Mouse (Mus musculus): ENCODE measurements around the gene Ppp1r9b.
"Not testable (repeated sequence)": the region's sequence is repeated elsewhere in the genome, so short reads cannot be mapped to it uniquely, and the experiment has no call there.

Gene Ppp1r9b

DNA sequence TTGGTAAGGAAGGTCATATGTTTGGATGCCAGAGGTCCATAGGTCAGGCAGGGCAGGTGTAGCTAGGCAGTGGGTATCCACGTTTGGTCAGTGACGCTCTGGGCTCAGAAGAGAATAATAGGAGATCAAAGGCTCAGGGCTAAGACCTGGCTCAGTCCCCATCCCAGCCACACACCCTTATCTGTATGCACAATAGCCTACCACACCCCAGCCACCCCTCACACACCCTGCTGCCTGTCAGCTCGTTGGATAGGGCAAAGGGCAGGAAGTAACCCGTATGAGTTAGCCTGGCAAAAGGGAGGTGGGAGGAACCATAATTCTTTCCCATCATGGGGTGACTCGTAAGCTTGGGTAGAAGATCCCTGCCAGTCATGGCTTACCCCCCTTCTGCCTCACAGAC, 6.8 kb downstream of the Ppp1r9b start:
- DNase-seq (ENCODE audit: low spot score in 2 of 2), result no peak

DNA sequence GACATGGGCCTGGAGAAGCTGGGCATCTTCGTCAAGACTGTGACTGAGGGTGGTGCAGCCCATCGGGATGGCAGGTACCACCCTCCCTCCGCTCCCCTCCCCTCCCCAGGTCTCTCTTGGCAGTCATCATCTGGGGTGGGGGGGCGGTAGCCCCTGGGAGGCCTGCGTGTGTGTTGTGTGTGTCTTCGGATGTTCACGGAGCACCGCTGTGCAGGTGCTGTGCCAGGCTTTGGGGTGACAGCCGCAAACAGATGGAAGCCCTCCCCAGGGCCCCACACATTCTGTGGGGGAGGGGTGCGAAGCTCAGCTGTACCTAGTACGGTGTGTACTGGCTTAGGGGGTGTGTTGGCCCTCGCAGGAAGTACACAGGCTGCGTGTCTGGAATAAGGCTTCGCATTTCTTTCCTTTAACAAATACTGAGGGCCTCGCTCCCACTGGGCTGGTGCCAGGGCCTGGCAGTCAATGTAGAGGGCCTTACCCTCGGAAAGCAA, 7.3 kb downstream of the Ppp1r9b start:
- peak in 1 of 2 experiments; percentile 66 for DNase-seq (ENCODE audit: low spot score in 2 of 2)

DNA sequence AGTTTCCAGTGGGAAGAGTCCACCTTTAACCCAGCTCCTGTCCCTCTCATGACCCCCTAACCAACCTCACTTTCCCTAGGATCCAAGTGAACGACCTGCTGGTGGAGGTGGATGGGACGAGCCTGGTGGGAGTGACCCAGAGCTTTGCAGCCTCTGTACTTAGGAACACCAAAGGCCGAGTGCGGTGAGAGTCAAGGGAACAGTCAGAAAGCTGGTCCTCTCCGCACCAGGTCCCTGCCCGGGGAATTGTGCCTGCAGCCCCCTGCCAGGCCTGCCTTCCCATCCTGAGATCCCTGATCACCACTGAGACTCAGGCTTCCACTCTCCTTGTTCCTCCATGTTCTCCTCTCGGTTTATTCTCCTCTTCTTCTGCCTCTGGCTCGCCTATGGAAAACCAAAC, 9.3 kb downstream of the Ppp1r9b start:
- no peak for DNase-seq (ENCODE audit: low spot score in 2 of 2)

DNA sequence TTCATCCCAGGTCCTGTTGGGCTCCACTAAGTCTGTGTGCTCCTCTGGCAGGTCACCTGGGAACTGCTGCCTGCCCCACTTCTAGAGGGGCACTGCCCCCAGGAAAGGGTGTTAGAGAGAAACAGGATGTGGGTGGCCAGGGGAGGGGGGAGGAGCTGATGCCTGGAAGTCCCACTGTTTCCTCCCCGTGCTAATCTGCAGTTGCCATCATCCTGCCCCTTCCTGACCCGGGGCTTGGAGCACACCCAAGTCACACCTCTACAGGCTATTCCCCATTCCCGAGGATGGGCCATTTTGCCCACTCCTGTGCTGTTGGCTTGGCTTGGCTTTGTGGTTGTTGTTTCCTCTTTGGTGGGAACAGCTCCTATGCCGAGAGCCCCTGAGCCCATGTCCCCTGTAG, 9.7 kb downstream of the Ppp1r9b start:
- no peak for DNase-seq (ENCODE audit: low spot score in 2 of 2)

DNA sequence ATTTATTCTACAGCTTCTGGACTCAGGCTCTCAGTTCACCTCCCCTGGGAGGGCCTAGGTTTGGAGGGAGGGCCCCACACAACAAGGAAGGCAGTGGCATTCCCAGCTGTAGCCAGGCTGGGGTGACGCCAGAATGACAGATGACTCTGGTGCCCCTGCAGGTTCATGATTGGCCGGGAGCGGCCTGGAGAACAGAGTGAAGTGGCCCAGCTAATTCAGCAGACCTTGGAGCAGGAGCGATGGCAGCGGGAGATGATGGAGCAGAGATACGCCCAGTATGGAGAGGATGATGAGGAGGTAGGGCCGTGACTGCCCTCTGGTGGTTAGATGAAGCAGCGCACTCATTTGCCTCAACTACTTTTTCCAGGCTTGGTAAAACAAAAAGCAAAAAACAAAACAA, 10.2 kb downstream of the Ppp1r9b start:
- peak in 1 of 2 experiments; percentile 79 for DNase-seq (ENCODE audit: low spot score in 2 of 2)

DNA sequence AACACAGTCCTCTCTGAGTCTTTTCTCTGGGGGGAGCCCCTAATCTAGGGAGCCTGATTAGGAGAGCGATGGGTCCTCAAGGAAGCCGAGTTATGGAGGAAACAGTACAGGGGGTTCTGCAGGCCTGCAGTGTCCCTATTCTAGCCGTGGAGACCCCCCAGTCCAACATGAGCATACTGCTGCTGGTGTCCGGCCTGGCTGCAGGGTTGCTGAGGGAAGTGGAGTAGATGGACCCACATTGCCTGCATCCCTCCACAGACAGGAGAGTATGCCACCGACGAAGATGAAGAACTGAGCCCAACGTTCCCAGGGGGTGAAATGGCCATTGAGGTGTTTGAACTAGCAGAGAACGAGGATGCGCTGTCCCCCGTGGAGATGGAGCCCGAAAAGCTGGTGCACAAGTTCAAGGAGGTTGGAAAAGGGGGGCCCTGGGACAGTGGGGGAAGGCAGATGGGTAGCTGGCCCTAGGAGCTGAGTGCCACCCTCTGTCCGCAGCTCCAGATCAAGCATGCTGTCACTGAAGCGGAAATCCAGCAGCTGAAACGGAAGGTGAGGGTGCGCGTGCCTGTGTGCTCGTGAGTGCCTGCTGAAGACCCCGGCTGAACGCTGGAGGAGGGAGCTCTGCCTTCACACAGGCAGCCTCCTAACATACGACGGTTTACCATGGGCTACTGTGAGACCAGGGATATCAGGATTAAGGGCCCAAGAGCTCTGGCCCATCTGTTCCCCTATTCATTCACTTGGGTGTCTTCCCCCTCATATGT, 10.9 kb downstream of the Ppp1r9b start:
- DNase-seq (ENCODE audit: low spot score in 2 of 2), result no peak

DNA sequence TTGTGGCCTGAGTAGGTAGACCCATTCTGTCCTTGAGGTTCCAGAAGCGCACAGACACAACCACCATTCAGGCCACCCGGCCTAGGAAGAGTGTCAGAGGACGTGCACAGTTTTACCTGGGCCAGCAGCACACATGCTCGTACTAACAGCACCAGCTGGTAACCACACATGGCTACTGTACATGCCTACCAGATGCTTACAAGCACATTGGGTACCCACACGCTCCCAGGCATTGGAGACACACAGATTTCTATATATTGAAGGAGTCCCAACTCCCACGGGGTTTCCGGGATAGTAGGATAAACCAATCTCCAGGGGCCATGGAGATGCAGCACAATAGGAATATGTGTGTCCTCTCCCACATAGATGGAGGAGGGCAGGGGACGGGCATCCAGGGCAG, 11.9 kb downstream of the Ppp1r9b start:
- DNase-seq (ENCODE audit: low spot score in 2 of 2), result peak in 1 of 2 experiments; percentile 61

DNA sequence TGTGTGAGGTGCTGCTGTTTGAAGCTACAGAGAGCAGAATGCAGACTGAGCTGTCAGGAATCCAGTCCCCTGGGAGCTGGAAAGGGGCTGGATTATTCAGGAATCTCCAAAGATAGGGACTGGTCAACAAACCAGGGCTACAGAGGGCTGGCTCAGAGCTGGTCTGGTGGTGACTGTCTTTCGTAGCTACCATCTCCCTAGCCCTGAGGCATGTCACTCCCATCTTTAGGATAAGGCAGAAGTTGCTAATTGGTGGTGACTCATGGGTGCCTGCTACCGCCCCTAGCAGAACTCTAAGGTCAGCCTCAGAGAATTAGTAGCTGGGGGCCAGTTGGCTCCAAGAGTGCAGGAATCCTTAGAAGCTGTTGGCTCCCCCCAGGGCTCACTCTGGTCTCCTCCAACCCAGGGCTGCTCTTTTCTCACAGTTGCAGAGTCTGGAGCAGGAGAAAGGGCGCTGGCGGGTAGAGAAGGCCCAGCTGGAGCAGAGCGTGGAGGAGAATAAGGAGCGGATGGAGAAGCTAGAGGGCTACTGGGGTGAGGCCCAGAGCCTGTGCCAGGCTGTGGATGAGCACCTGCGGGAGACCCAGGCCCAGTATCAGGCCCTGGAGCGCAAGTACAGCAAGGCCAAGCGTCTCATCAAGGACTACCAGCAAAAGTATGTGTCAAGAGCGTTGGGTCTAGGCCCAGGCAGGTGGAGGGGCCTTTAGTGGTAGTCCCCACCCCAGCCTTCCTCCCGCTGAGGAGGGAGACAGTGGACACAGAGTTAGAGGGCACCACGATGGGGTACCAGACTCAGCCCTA, 13.5 kb downstream of the Ppp1r9b start:
- no peak for DNase-seq (ENCODE audit: low spot score in 2 of 2)

DNA sequence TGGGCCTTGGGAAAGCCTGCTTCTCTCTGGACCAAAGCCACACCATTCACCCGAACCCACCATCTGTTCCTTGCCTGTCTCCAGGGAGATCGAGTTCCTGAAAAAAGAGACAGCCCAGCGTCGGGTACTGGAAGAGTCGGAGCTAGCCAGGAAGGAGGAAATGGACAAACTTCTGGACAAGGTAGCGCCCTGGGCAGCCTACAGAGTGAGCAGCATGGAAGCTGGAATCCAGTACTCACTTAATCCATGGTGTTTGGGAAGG, 14.0 kb downstream of the Ppp1r9b start:
- no peak for DNase-seq (ENCODE audit: low spot score in 2 of 2)

- DNase-seq (ENCODE audit: low spot score in 2 of 2), result no peak
Observed at GRCm38 (mm10) chr11:95006038-95006437, 15.2 kb downstream of the Ppp1r9b start.

DNA sequence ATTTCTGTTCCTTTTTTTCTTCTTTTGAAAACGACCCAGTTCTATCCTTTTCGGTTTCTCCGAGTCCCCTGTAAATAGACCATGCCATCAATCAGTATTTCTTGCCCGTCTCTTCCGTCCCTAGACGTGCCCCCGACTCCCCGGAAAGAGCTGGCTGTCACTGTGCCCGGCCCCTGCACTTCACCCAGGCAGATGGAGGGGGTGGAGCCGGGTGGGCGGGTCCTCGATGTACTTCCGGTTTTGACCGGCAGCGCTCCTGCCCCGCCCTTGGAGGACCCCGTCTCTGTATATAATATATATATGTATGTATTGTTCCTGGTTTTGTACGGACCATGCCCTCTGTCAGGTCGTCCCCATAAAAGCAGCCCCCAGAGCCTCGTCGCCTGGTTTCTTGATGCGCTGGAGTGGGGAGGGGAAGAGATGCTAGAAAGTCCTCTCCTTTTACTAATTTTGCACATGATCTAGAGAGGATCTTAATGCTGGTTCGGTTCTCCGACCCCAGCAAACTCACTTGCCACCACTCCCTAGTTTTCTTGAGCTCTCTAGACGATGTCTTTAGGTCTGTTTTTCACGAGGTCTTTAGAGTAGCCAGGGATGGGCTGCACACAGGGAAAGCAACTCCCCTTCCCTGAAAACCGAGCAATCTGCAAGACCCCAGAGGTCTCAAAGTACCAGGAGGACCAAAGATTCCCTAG, 15.8 kb downstream of the Ppp1r9b start:
- peak in 1 of 2 experiments; percentile 72 for DNase-seq (ENCODE audit: low spot score in 2 of 2)

- no peak for DNase-seq (ENCODE audit: low spot score in 2 of 2)
Observed at GRCm38 (mm10) chr11:95007418-95007817, 16.6 kb downstream of the Ppp1r9b start.

- DNase-seq (ENCODE audit: low spot score in 2 of 2), result no peak
Observed at GRCm38 (mm10) chr11:95008661-95009628, 18.1 kb downstream of the Ppp1r9b start.

DNA sequence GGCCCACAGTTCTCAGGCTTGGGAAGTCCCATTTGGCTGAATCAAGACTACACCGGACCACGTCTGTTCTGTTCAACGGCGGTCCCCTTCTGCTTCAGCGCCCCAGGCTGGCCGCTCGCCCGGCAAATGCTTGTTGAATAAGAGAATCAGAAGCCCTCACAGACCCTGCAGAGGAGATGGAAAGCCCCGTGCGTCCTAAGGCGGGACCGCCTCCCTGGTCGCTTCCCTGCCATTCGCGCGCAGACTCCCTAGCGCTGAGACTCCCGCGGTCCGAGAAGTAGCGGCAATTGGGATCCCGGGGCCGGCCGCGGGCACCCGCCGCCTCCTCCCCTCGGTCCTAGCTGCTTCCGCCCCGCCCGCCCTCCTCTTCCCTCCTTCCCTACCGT, 18.8 kb downstream of the Ppp1r9b start, which contains the start of gene Samd14:
Samd14 (plus strand) TSS at position 251 of the 386 bp plus-strand sequence.
- peak in 1 of 2 experiments; percentile 62 for DNase-seq (ENCODE audit: low spot score in 2 of 2)

GRCm38 (mm10) chr11:95010141-95010739, 19.4 kb downstream of the Ppp1r9b start:
- DNase-seq (ENCODE audit: low spot score in 2 of 2), result no peak

- DNase-seq (ENCODE audit: low spot score in 2 of 2), result not testable (repeated sequence)
Observed at GRCm38 (mm10) chr11:95010841-95011403, 20.1 kb downstream of the Ppp1r9b start.

DNA sequence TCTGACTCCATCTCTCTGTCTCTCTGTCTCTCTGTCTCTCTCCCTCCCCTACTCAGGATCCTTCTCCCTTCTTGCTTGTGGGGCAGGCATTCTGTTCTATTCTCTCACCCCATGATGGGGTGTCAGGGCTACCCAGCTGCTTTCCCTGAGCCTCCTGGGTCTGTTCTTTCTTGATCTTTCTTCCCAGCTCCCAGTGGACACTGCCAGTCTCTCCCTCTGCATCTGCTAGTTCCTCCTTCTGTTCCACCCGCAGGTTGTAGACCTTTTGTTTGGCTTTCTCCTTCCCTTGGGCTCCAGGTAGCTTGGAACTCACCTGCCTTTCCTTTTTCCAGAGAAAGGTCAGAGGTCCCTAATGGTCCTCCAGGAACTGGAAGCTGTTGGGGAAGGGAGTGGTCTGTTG, 20.6 kb downstream of the Ppp1r9b start:
- no peak for DNase-seq (ENCODE audit: low spot score in 2 of 2)

GRCm38 (mm10) chr11:95012075-95012474, 21.2 kb downstream of the Ppp1r9b start:
- DNase-seq (ENCODE audit: low spot score in 2 of 2), result no peak

DNA sequence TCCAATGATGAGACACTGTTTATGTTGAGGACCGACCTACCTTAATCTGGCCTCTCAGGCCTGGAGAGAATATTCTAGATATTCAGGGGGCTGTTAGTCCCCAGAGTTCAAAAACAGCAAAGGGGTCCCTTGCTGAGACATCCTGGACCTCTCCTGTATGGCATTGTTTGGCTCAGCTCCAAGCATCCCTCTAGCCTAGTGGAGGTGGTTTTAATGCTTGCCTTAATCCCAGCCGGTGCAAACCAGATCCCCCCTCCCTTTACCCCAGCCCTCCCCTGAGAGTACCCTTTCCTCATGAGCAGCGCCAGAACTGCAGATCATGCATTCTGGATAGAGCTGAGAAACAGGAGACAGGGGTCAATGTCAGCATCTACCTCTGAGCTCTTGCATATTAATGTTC, 21.7 kb downstream of the Ppp1r9b start:
- no peak for DNase-seq (ENCODE audit: low spot score in 2 of 2)

- no peak for DNase-seq (ENCODE audit: low spot score in 2 of 2)
Observed at GRCm38 (mm10) chr11:95015484-95015883, 24.6 kb downstream of the Ppp1r9b start.
